Mouse (Mus musculus) liver, embryonic 15.5 days (tissue): ENCODE results near the gene Carmil1. TPM values are rescaled to one million over a fixed set of nuclear protein-coding genes. Genes with fewer than 3 reads are reported as not detected.

Source experiments
- ATAC-seq: fragments of 200-750 bp; cut with Nextera tagmentation; 2 replicates; pipeline ENCODE4 v1.8.0; 2017; ENCODE audit warnings: moderate number of reproducible peaks, mild to moderate bottlenecking, moderate library complexity; ENCODE audit not compliant: insufficient read depth
- H3K27ac ChIP-seq: fragments of 300-500 bp; sonication (generic); replicated peaks from 2 replicates; pipeline ENCODE4 v1.5.1; 2015; ENCODE audit warnings: mild to moderate bottlenecking, inconsistent platforms
- H3K27me3 ChIP-seq: fragments of 300-500 bp; sonication (generic); 2 replicates; pipeline ENCODE4 v1.6.1; 2015; ENCODE audit warnings: mild to moderate bottlenecking, inconsistent platforms
- H3K36me3 ChIP-seq: fragments of 300-500 bp; sonication (generic); replicated peaks from 2 replicates; pipeline ENCODE4 v1.6.1; 2015; ENCODE audit warnings: moderate library complexity, mild to moderate bottlenecking, inconsistent platforms
- H3K4me1 ChIP-seq: fragments of 300-500 bp; sonication (generic); replicated peaks from 2 replicates; pipeline ENCODE4 v1.6.1; 2015; ENCODE audit warnings: inconsistent platforms
- H3K4me2 ChIP-seq: fragments of 300-500 bp; sonication (generic); 2 replicates; pipeline ENCODE4 v1.6.1; 2015; ENCODE audit warnings: moderate library complexity, mild to moderate bottlenecking, inconsistent platforms
- H3K4me3 ChIP-seq: fragments of 300-500 bp; sonication (generic); replicated peaks from 2 replicates; pipeline ENCODE4 v1.5.1; 2015; ENCODE audit warnings: mild to moderate bottlenecking, inconsistent platforms
- H3K9ac ChIP-seq: fragments of 300-500 bp; sonication (generic); 2 replicates; pipeline ENCODE4 v1.6.1; 2015; ENCODE audit warnings: moderate library complexity, mild to moderate bottlenecking, inconsistent platforms
- H3K9me3 ChIP-seq: fragments of 300-500 bp; sonication (generic); replicated peaks from 2 replicates; pipeline ENCODE4 v1.6.1; 2016; ENCODE audit warnings: inconsistent platforms
- WGBS: fragments of 180-500 bp; shearing (Covaris S2); methylation state at CpG from one replicate; pipeline ENCODE4 v1.1.7; 2015; ENCODE audit warnings: mixed read lengths; ENCODE audit not compliant: insufficient replicate concordance; 5-methylcytosine and 5-hydroxymethylcytosine counted together
- polyA plus RNA-seq: library from polyadenylated mRNA; unstranded; fragments of >200 nt; fragmentation: Nextera tagmentation; extraction: Ambion mirVana; gene quantifications from 2 replicates; pipeline ENCODE4 v1.2.1, GENCODE M21; 2015

Carmil1 gene
- polyA plus RNA-seq, 1 experiment from 2014 or later: 4.1 TPM

GRCm38 (mm10) chr13:24065536-24065935 is 215.1 kb downstream of the Carmil1 start:
- Histone ChIP-seq H3K9me3 (no peaks in the 10 kb centered on the region), H3K4me3 (no peak overlapping the region), H3K36me3 (no peaks in the 10 kb centered on the region), H3K4me1 (no peaks in the 10 kb centered on the region), H3K27ac (no peak overlapping the region), H3K27me3 (no peaks in the 10 kb centered on the region), H3K4me2 (no peak overlapping the region), H3K9ac (no peak overlapping the region)
- 17% methylated on average over 1 of the region's 1 CpGs for WGBS
- ATAC-seq: no peak

- 73% methylated on average over 4 of the region's 4 CpGs for WGBS
- H3K4me2 ChIP-seq: no peak overlapping the region
- no peaks in the 10 kb centered on the region for H3K9me3 ChIP-seq
- no peaks in the 10 kb centered on the region for H3K4me1 ChIP-seq
- H3K27ac ChIP-seq: no peak overlapping the region
- no peak overlapping the region for H3K4me3 ChIP-seq
- no peaks in the 10 kb centered on the region for H3K36me3 ChIP-seq
- H3K9ac ChIP-seq: no peak overlapping the region
- H3K27me3 ChIP-seq: no peaks in the 10 kb centered on the region
- no peak for ATAC-seq
These were observed 217.8 kb downstream of the Carmil1 start for GRCm38 (mm10) chr13:24062770-24063169.

GRCm38 (mm10) chr13:24055072-24055869 is 225.3 kb downstream of the Carmil1 start:
- Histone ChIP-seq H3K36me3 (no peaks in the 10 kb centered on the region), H3K9ac (no peak overlapping the region), H3K27ac (no peak overlapping the region), H3K4me2 (no peak overlapping the region), H3K27me3 (no peaks in the 10 kb centered on the region), H3K4me1 (no peaks in the 10 kb centered on the region), H3K9me3 (no peaks in the 10 kb centered on the region), H3K4me3 (no peak overlapping the region)
- no peak for ATAC-seq
- WGBS: 48% methylated on average over 5 of the region's 5 CpGs

GRCm38 (mm10) chr13:24051496-24051895 is 229.1 kb downstream of the Carmil1 start:
- Histone ChIP-seq H3K27me3 (no peaks in the 10 kb centered on the region), H3K4me2 (no peak overlapping the region), H3K27ac (no peak overlapping the region), H3K4me1 (no peaks in the 10 kb centered on the region), H3K4me3 (no peak overlapping the region), H3K36me3 (no peaks in the 10 kb centered on the region), H3K9ac (no peak overlapping the region), H3K9me3 (no peaks in the 10 kb centered on the region)
- no peak for ATAC-seq
- WGBS: 28% methylated on average over 2 of the region's 2 CpGs

- no peaks in the 10 kb centered on the region for H3K9me3 ChIP-seq
- no peak overlapping the region for H3K4me2 ChIP-seq
- H3K36me3 ChIP-seq: no peaks in the 10 kb centered on the region
- 57% methylated on average over 5 of the region's 5 CpGs for WGBS
- no peak overlapping the region for H3K4me3 ChIP-seq
- H3K27me3 ChIP-seq: no peaks in the 10 kb centered on the region
- no peak for ATAC-seq
- no peak overlapping the region for H3K9ac ChIP-seq
- no peaks in the 10 kb centered on the region for H3K4me1 ChIP-seq
- no peak overlapping the region for H3K27ac ChIP-seq
These were observed 230.3 kb downstream of the Carmil1 start for GRCm38 (mm10) chr13:24050330-24050729.

- no peak overlapping the region for H3K4me2 ChIP-seq
- H3K4me3 ChIP-seq: no peak overlapping the region
- no peaks in the 10 kb centered on the region for H3K27me3 ChIP-seq
- WGBS: 76% methylated on average over 9 of the region's 9 CpGs
- no peaks in the 10 kb centered on the region for H3K4me1 ChIP-seq
- no peak overlapping the region for H3K9ac ChIP-seq
- no peak overlapping the region for H3K27ac ChIP-seq
- H3K36me3 ChIP-seq: no peaks in the 10 kb centered on the region
- no peak for ATAC-seq
- no peaks in the 10 kb centered on the region for H3K9me3 ChIP-seq
These were observed 231.1 kb downstream of the Carmil1 start for GRCm38 (mm10) chr13:24049267-24050034.

GRCm38 (mm10) chr13:24048611-24049010 is 232.0 kb downstream of the Carmil1 start:
- 86% methylated on average over 6 of the region's 6 CpGs for WGBS

GRCm38 (mm10) chr13:24045271-24045670 is 235.3 kb downstream of the Carmil1 start:
- no peaks in the 10 kb centered on the region for H3K4me1 ChIP-seq
- H3K9me3 ChIP-seq: no peaks in the 10 kb centered on the region
- H3K4me3 ChIP-seq: no peak overlapping the region
- no peak overlapping the region for H3K4me2 ChIP-seq
- no peak for ATAC-seq
- WGBS: 62% methylated on average over 3 of the region's 3 CpGs
- no peaks in the 10 kb centered on the region for H3K36me3 ChIP-seq
- no peaks in the 10 kb centered on the region for H3K27me3 ChIP-seq
- no peak overlapping the region for H3K9ac ChIP-seq
- no peak overlapping the region for H3K27ac ChIP-seq

More at GRCm38 (mm10) chr13:24048611-24049010, 232.0 kb downstream of the Carmil1 start:
- no peak overlapping the region for H3K9ac ChIP-seq
- no peak for ATAC-seq
- H3K4me2 ChIP-seq: no peak overlapping the region
- H3K4me1 ChIP-seq: no peaks in the 10 kb centered on the region
- no peaks in the 10 kb centered on the region for H3K9me3 ChIP-seq
- no peak overlapping the region for H3K4me3 ChIP-seq
- H3K27ac ChIP-seq: no peak overlapping the region
- H3K36me3 ChIP-seq: no peaks in the 10 kb centered on the region
- no peaks in the 10 kb centered on the region for H3K27me3 ChIP-seq

- ATAC-seq: no peak; the same call in 1 of the 2 replicates
- H3K36me3 ChIP-seq: no peaks in the 10 kb centered on the region
- H3K9ac ChIP-seq: no peak overlapping the region
- H3K4me3 ChIP-seq: no peak overlapping the region
- no peaks in the 10 kb centered on the region for H3K9me3 ChIP-seq
- WGBS: 26% methylated on average over 7 of the region's 7 CpGs
- H3K27me3 ChIP-seq: peaks cover 11% of the 10 kb centered on the region; the same call in 1 of the 2 replicates
- no peak overlapping the region for H3K4me2 ChIP-seq
- no peaks in the 10 kb centered on the region; the same call in 1 of the 2 replicates for H3K4me1 ChIP-seq
- H3K27ac ChIP-seq: no peak overlapping the region
These were observed 240.4 kb downstream of the Carmil1 start for GRCm38 (mm10) chr13:24040221-24040620.

GRCm38 (mm10) chr13:24037502-24037901 is 243.1 kb downstream of the Carmil1 start:
- Histone ChIP-seq H3K4me1 (no peaks in the 10 kb centered on the region; the same call in 1 of the 2 replicates), H3K9me3 (no peaks in the 10 kb centered on the region), H3K27me3 (peaks cover 11% of the 10 kb centered on the region; the same call in 1 of the 2 replicates), H3K27ac (no peak overlapping the region), H3K9ac (no peak overlapping the region), H3K36me3 (no peaks in the 10 kb centered on the region), H3K4me3 (no peak overlapping the region), H3K4me2 (no peak overlapping the region)
- no peak for ATAC-seq
- WGBS: 47% methylated on average over 3 of the region's 3 CpGs

GRCm38 (mm10) chr13:24036150-24036549 is 244.4 kb downstream of the Carmil1 start:
- WGBS: 35% methylated on average over 18 of the region's 18 CpGs
- Histone ChIP-seq H3K27me3 (peaks cover 11% of the 10 kb centered on the region; the same call in 1 of the 2 replicates), H3K4me1 (no peaks in the 10 kb centered on the region; the same call in 1 of the 2 replicates), H3K27ac (no peak overlapping the region), H3K4me3 (no peak overlapping the region), H3K36me3 (no peaks in the 10 kb centered on the region), H3K9ac (no peak overlapping the region), H3K9me3 (no peaks in the 10 kb centered on the region), H3K4me2 (peak overlapping the region; percentile 33)
- no peak for ATAC-seq
